Mouse (Mus musculus) right cerebral cortex, postnatal 36 days (tissue): Measurements from ENCODE around the gene Gle1.
A peak's percentile ranks its signal among the peaks of the same experiment; 100 is the strongest.
"Not testable (repeated sequence)": the region's sequence is repeated elsewhere in the genome, so short reads cannot be mapped to it uniquely, and the experiment has no call there.

Experiments
- DNase-seq, 2 experiments: peaks; one replicate each; pipeline ENCODE4 v3.0.0; 2022; ENCODE audit warnings: low spot score in 2 of 2, mixed read lengths in 1 of 2

Gene Gle1

GRCm38 (mm10) chr2:29934906-29935599 lies at the start of gene Gle1:
Gle1 (plus strand) TSS chr2:29935426.
- DNase-seq = peak; percentile 93 to 94

GRCm38 (mm10) chr2:29886659-29887292 lies 48.5 kb upstream of the Gle1 start:
- not testable (repeated sequence) for DNase-seq

GRCm38 (mm10) chr2:29889066-29889944 lies 45.9 kb upstream of the Gle1 start, which contains the start of gene Odf2:
Odf2 (plus strand) TSS chr2:29889221.
- peak; percentile 98 to 99 for DNase-seq

- peak; percentile 79 to 81 for DNase-seq
These were observed 45.0 kb upstream of the Gle1 start for GRCm38 (mm10) chr2:29889991-29890833.

- DNase-seq = no peak
These were observed 43.5 kb upstream of the Gle1 start for GRCm38 (mm10) chr2:29891773-29892172.

- DNase-seq = no peak
These were observed 39.2 kb upstream of the Gle1 start for GRCm38 (mm10) chr2:29896071-29896470.

- DNase-seq = no peak
These were observed 37.9 kb upstream of the Gle1 start for GRCm38 (mm10) chr2:29897366-29897765.

GRCm38 (mm10) chr2:29898081-29898480 lies 37.1 kb upstream of the Gle1 start:
- DNase-seq = no peak

GRCm38 (mm10) chr2:29902194-29902593 lies 33.0 kb upstream of the Gle1 start:
- no peak for DNase-seq

GRCm38 (mm10) chr2:29908171-29908570 lies 27.1 kb upstream of the Gle1 start:
- DNase-seq = not testable (repeated sequence)

GRCm38 (mm10) chr2:29910042-29910441 lies 25.2 kb upstream of the Gle1 start:
- no peak for DNase-seq

GRCm38 (mm10) chr2:29917621-29918020 lies 17.6 kb upstream of the Gle1 start:
- no peak for DNase-seq

- DNase-seq = peak in 1 of 2 experiments; percentile 14
These were observed 13.2 kb upstream of the Gle1 start for GRCm38 (mm10) chr2:29922011-29922410.

- no peak for DNase-seq
These were observed 8.7 kb upstream of the Gle1 start for GRCm38 (mm10) chr2:29926542-29926941.

GRCm38 (mm10) chr2:29930506-29930905 lies 4.7 kb upstream of the Gle1 start:
- DNase-seq = no peak

GRCm38 (mm10) chr2:29931194-29931593 lies 4.0 kb upstream of the Gle1 start:
- DNase-seq = no peak

- no peak for DNase-seq
These were observed 4.8 kb downstream of the Gle1 start for GRCm38 (mm10) chr2:29940073-29940472.

- no peak for DNase-seq
These were observed 5.6 kb downstream of the Gle1 start for GRCm38 (mm10) chr2:29940826-29941225.

- DNase-seq = no peak
These were observed 9.5 kb downstream of the Gle1 start for GRCm38 (mm10) chr2:29944723-29945122.

GRCm38 (mm10) chr2:29948896-29949295 lies 13.7 kb downstream of the Gle1 start:
- no peak for DNase-seq

GRCm38 (mm10) chr2:29961246-29961645 lies 26.0 kb downstream of the Gle1 start:
- no peak for DNase-seq
